In genomic region chr4:91375372-91375687, GRCm38 (mm10) we compare ENCODE assay signal across 8 mouse cellular contexts. TPM values are rescaled to one million over a fixed set of nuclear protein-coding genes. Genes with fewer than 3 reads are reported as not detected.
A peak's percentile ranks its signal among the peaks of the same experiment; 100 is the strongest.
DNase-seq lines count a peak whose midpoint lies in the region; ATAC-seq and TF ChIP-seq lines count a peak whose summit lies in the region.

No protein-coding gene starts in this region.

- H3K9ac ChIP-seq in heart, postnatal 0 days (replicated peaks; ENCODE audit: low read depth, low read length) = no peak overlapping the region
- no peak overlapping the region; the same call in 1 of the 2 replicates for H3K9ac ChIP-seq in embryonic facial prominence, embryonic 11.5 days (replicated peaks; ENCODE audit: low read length)
- peak overlapping the region; percentile 86 for H3K9ac ChIP-seq in hindbrain, embryonic 16.5 days (ENCODE audit: low read depth, low read length)
- H3K9ac ChIP-seq in midbrain, postnatal 0 days (replicated peaks; ENCODE audit: low read length, poor library complexity, severe bottlenecking) = peak overlapping the region; percentile 83

- ATAC-seq in heart, postnatal 0 days (ENCODE audit: insufficient read depth, low read depth) = no peak
- no peak for ATAC-seq in embryonic facial prominence, embryonic 11.5 days (replicated peaks; ENCODE audit: insufficient number of reproducible peaks, low FRiP score, low TSS enrichment, low read depth)
- ATAC-seq in hindbrain, embryonic 16.5 days = no peak
- ATAC-seq in midbrain, postnatal 0 days (ENCODE audit: low FRiP score) = no peak

- H3K27me3 ChIP-seq in heart, postnatal 0 days (ENCODE audit: control insufficient read depth, insufficient read depth, low read length) = peaks cover 65% of the 10 kb centered on the region
- H3K27me3 ChIP-seq in embryonic facial prominence, embryonic 11.5 days (ENCODE audit: control insufficient read depth, insufficient read depth, low read length) = peaks cover 37% of the 10 kb centered on the region
- no peaks in the 10 kb centered on the region for H3K27me3 ChIP-seq in hindbrain, embryonic 16.5 days (replicated peaks; ENCODE audit: control insufficient read depth, insufficient read depth, low read length)
- no peaks in the 10 kb centered on the region for H3K27me3 ChIP-seq in midbrain, postnatal 0 days (ENCODE audit: insufficient read depth, low read length)

- no peak overlapping the region for H3K27ac ChIP-seq in heart, postnatal 0 days (ENCODE audit: low read depth)
- no peak overlapping the region for H3K27ac ChIP-seq in embryonic facial prominence, embryonic 11.5 days (replicated peaks; ENCODE audit: low read depth, low read length)
- peak overlapping the region; percentile 93 for H3K27ac ChIP-seq in hindbrain, embryonic 16.5 days (ENCODE audit: low read depth, low read length)
- peak overlapping the region; percentile 84 for H3K27ac ChIP-seq in midbrain, postnatal 0 days (ENCODE audit: low read depth, low read length)

- WGBS in heart, postnatal 0 days = 3% methylated on average over 7 of the region's 7 CpGs
- 0% methylated on average over 7 of the region's 7 CpGs for WGBS in embryonic facial prominence, embryonic 11.5 days
- WGBS in hindbrain, embryonic 16.5 days = 0% methylated on average over 7 of the region's 7 CpGs
- 0% methylated on average over 7 of the region's 7 CpGs for WGBS in midbrain, postnatal 0 days

- H3K36me3 ChIP-seq in heart, postnatal 0 days (replicated peaks; ENCODE audit: control insufficient read depth, insufficient read depth, low read length) = no peaks in the 10 kb centered on the region
- H3K36me3 ChIP-seq in embryonic facial prominence, embryonic 11.5 days (replicated peaks; ENCODE audit: control insufficient read depth, insufficient read depth, low read depth, low read length) = no peaks in the 10 kb centered on the region
- H3K36me3 ChIP-seq in hindbrain, embryonic 16.5 days (ENCODE audit: control insufficient read depth, insufficient read depth, low read length) = no peaks in the 10 kb centered on the region
- H3K36me3 ChIP-seq in midbrain, postnatal 0 days (ENCODE audit: insufficient read depth, low read length) = no peaks in the 10 kb centered on the region

- TF ChIP-seq CTCF in heart, postnatal 0 days (IDR thresholded peaks at IDR 0.05; ENCODE audit: low read depth) = no peak
- TF ChIP-seq CTCF in midbrain, postnatal 0 days (IDR thresholded peaks at IDR 0.05) = no peak

- DNase-seq in heart, postnatal 0 days (ENCODE audit: low spot score) = no peak
- no peak for DNase-seq in heart, adult 11 months
- peak; percentile 23 for DNase-seq in embryonic facial prominence, embryonic 11.5 days (ENCODE audit: low spot score)
- no peak for DNase-seq in midbrain, postnatal 0 days (ENCODE audit: low spot score)
- no peak for DNase-seq in gastrocnemius, postnatal 4 days (ENCODE audit: low spot score in 2 of 2)
- no peak for DNase-seq in thymus, postnatal 36 days
- no peak for DNase-seq in c-Kit-positive CD71-positive TER-119-positive erythroid progenitor cells, embryonic 14.5 days (ENCODE audit: low spot score)

- no peaks in the 10 kb centered on the region for H3K9me3 ChIP-seq in heart, postnatal 0 days (replicated peaks; ENCODE audit: control insufficient read depth, low read length)
- no peaks in the 10 kb centered on the region for H3K9me3 ChIP-seq in embryonic facial prominence, embryonic 11.5 days (replicated peaks; ENCODE audit: control insufficient read depth, low read length)
- H3K9me3 ChIP-seq in hindbrain, embryonic 16.5 days (ENCODE audit: control insufficient read depth, low read length) = no peaks in the 10 kb centered on the region
- no peaks in the 10 kb centered on the region for H3K9me3 ChIP-seq in midbrain, postnatal 0 days (ENCODE audit: low read length)

- TF ChIP-seq EP300 in heart, postnatal 0 days (IDR thresholded peaks at IDR 0.05; ENCODE audit: low read depth) = no peak

- peaks cover 23% of the 10 kb centered on the region for H3K4me1 ChIP-seq in heart, postnatal 0 days (ENCODE audit: control insufficient read depth, insufficient read depth)
- no peaks in the 10 kb centered on the region for H3K4me1 ChIP-seq in embryonic facial prominence, embryonic 11.5 days (ENCODE audit: control insufficient read depth, insufficient read depth, low read length)
- peaks cover 12% of the 10 kb centered on the region for H3K4me1 ChIP-seq in hindbrain, embryonic 16.5 days (ENCODE audit: control insufficient read depth, insufficient read depth, low read depth, low read length)
- peaks cover 2% of the 10 kb centered on the region; the same call in 1 of the 2 replicates for H3K4me1 ChIP-seq in midbrain, postnatal 0 days (ENCODE audit: insufficient read depth, low read length)

- peak overlapping the region; percentile 60 for H3K4me3 ChIP-seq in heart, postnatal 0 days (ENCODE audit: low read depth, low read length)
- H3K4me3 ChIP-seq in embryonic facial prominence, embryonic 11.5 days (ENCODE audit: low read depth, low read length) = peak overlapping the region; percentile 37
- H3K4me3 ChIP-seq in hindbrain, embryonic 16.5 days (ENCODE audit: low read length) = peak overlapping the region; percentile 87
- peak overlapping the region; percentile 88 for H3K4me3 ChIP-seq in midbrain, postnatal 0 days (ENCODE audit: low read depth, low read length)

- H3K4me2 ChIP-seq in heart, postnatal 0 days (ENCODE audit: low read depth, low read length) = peak overlapping the region; percentile 81
- H3K4me2 ChIP-seq in embryonic facial prominence, embryonic 11.5 days (ENCODE audit: low read depth, low read length) = peak overlapping the region; percentile 65
- H3K4me2 ChIP-seq in hindbrain, embryonic 16.5 days (ENCODE audit: low read length) = peak overlapping the region; percentile 59
- peak overlapping the region; percentile 78 for H3K4me2 ChIP-seq in midbrain, postnatal 0 days (ENCODE audit: low read depth, low read length, poor library complexity, severe bottlenecking)

RNA-seq across cellular contexts. Expression of gene Elavl2, which starts 25.3 kb away (rescaled TPM):
- not detected in 2 replicates for total RNA-seq in heart, postnatal 0 days (2014; rRNA removed; ENCODE audit: low replicate concordance)
- polyA plus RNA-seq in heart, postnatal 0 days (2015; fragmentation: Nextera tagmentation; extraction: Ambion mirVana) = 1.00 and 1.2 TPM in 2 replicates
- polyA plus RNA-seq in embryonic facial prominence, embryonic 11.5 days (2014; fragmentation: Nextera tagmentation; extraction: Ambion mirVana) = 25.9 and 28.8 TPM in 2 replicates
- 148 and 151 TPM in 2 replicates for polyA plus RNA-seq in hindbrain, embryonic 16.5 days (2015; fragmentation: Nextera tagmentation; extraction: Ambion mirVana)
- total RNA-seq in midbrain, postnatal 0 days (2014; rRNA removed) = 80.6 and 96.6 TPM in 2 replicates
- 100.0 and 107 TPM in 2 replicates for polyA plus RNA-seq in midbrain, postnatal 0 days (2015; fragmentation: Nextera tagmentation; extraction: Ambion mirVana)
- total RNA-seq in gastrocnemius, postnatal 4 days (2021) = 1 to 10 TPM; 2.1 to 2.6 TPM

Comparison
In these comparisons a context has a peak if more than half of its experiments do, and no peak if none do; other contexts are left out.
1. H3K27ac ChIP-seq: peak in hindbrain, embryonic 16.5 days (single experiment) and midbrain, postnatal 0 days (single experiment); none in heart, postnatal 0 days (single experiment) and embryonic facial prominence, embryonic 11.5 days (single experiment).
2. H3K4me3 ChIP-seq: peak in every context shown above with its lines; median percentile 88 in midbrain, postnatal 0 days; 87 in hindbrain, embryonic 16.5 days; 60 in heart, postnatal 0 days; 37 in embryonic facial prominence, embryonic 11.5 days.
3. H3K9ac ChIP-seq: peak in hindbrain, embryonic 16.5 days (single experiment) and midbrain, postnatal 0 days (single experiment); none in heart, postnatal 0 days (single experiment) and embryonic facial prominence, embryonic 11.5 days (single experiment).
4. RNA of gene Elavl2, which starts 25.3 kb away (polyA plus RNA-seq): 148 to 151 TPM in hindbrain, embryonic 16.5 days, 100.0 to 107 TPM in midbrain, postnatal 0 days and 25.9 to 28.8 TPM in embryonic facial prominence, embryonic 11.5 days; 1.00 to 1.2 TPM in heart, postnatal 0 days; every median in the first group is over 10 times any median in the second.
5. Peak in every context shown above with its lines, with median percentiles within 50 percentile points of each other: H3K4me2 ChIP-seq.